Mouse (Mus musculus): ENCODE results near the gene Mrpl16. TPM values are rescaled to one million over a fixed set of nuclear protein-coding genes. Genes with fewer than 3 reads are reported as not detected.

Mrpl16 gene
- total RNA-seq, 2 experiments from 2014 or later = 102 to 104 TPM

DNA sequence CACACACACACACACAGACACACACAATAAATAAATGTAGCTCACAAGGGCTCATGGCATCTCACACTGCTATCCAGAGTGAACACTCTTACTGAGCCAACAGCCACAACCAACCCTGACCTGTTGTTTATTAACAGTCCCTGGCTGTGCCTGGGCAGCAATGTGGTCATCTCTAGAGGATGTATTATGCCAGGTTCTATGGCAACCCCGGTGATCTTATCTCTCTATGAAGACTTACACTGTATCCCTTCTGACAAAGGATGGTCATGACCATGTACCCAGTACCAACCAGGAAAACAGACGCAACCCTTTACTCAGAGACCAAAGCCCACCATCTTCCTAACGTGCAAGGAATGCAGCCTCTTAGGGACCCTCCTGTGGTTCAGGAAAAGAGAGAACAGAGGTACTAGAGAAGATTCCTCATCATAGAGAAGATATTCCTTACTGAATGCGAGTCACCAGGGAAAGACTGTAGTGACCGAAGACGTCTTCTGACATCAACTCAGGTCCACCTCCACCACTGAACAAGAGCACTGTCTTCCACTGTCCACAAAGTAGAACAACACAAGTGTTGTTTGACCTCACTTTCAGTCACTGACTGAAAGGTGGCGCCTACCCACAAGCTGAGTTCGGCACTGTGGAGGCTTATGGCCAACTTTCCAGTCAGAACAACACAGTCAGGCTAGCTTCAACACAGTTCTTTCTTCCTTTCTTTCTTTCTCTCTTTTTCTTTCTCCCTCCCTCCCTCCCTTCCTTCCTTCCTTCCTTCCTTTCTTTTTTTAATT lies 30.5 kb downstream of the Mrpl16 start:
- intact Hi-C loops (cut with DNase I) = no loop called here
- no peak for DNase-seq

DNA sequence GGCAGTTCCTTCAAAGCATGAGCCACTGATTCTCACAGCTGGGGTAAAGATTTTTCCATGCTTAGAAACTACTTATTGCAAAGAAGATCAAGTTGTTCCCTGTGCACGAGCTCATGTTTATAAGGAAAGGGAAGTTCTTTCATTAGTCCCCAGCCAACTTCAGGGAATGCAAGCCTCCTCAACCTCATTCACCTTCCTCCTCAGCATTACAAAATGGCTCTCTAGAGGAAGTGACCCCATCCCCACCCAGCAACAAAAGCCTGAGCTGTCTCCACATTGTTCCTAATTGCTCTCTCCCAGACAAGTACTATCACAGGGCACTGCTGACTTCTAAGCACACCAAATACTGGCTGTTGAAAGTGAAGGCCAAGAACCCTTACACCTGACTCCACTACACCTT lies 34.2 kb downstream of the Mrpl16 start:
- intact Hi-C loops (cut with DNase I) = no loop called here
- DNase-seq = no peak

DNA sequence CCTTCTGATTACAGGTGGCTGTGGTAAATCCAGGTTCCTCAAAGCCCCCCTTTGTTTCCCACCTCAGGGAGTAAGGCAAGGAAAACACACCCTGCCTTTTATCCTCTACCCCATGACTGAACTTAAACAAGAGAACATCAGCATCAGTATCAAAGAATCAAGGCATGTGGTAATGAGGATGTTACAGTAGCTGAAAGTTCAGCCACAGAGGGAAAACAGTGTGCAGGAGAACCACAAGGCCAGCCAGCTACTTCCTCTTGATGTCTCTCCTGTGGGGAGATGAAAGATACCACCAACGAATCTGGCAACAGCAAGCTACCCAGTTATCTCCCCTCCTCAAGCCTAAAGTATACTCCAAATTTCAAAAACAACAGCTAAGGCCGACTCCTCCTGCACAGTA lies 37.1 kb downstream of the Mrpl16 start:
- intact Hi-C loops (cut with DNase I) = no loop called here
- DNase-seq = no peak

DNA sequence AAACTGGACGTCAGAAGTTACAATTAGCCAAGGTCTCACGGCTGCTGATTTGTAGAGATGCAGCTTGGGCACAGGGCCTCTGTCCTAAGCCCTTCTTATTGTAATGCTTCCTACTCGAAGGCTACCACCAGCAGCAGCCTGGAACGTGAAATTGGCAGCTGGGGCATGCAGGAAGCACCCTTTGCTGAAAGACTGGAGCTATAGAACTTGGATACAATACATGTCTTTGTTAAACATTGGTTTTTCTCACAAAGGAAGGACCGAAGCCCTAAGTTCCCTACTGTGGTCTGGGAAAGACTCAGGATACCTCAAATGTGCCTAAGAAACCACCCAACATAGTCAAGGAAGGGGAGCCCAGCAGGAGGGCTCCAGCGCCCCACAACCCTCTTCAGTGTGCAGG lies 37.6 kb downstream of the Mrpl16 start:
- intact Hi-C loops (cut with DNase I) = no loop called here

DNA sequence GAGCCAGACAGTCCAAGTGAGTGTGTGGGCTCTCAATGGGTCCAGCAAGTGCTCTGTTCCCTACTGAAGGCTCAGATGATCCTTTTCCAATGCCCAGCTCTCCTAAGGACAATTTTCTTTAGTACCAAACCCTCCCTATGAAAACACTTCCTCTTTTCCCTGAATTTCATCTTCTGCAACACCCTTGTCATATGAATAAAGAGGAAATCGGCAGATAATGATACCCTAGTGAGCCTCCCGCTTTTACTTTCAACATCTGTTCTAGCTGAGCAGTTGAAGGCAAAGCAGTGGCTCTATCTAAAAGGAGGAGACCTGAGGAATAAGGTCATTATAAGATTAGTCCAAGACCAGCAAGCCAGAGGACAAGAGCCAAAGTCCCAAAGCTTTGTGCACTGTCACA lies 38.3 kb downstream of the Mrpl16 start:
- no peak for DNase-seq
- intact Hi-C loops (cut with DNase I) = no loop called here

More for the DNA sequence above, 37.6 kb downstream of the Mrpl16 start:
- DNase-seq = no peak

DNA sequence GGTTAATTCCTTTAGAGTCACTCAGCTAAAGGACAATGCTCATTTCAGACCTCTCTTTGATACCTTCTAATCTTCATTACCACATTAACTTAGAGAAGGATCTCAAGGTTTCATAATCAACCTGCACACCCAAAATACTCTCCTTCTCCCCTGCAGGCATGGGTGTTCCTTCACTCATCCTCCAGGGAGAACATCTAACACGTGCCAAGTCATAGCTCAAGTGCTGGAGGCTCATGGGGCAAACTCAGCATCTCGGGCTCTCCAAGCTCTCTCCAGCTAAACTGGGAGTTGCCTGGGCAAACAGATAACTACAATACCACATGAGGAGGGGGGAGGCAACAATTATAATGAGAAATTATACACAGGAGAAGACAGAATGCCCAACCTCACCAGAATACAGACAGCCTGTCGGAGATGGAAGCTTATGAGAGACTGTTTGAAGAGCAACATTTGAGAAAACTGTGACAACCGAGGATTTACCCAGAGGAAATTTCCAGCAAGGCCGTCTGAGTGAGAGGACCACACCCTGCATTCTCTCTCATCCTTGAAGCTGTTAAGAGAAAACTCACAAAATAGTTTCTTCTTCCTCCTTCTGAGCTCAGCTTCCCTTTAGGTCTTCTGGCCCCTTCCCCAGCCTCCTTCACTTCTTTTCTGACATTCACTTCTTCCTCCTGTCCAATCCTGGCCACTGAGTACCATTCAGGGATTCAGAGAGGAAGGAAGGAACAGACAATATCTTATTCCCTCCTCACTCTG lies 40.0 kb downstream of the Mrpl16 start:
- no peak for DNase-seq
- intact Hi-C loops (cut with DNase I) = no loop called here

DNA sequence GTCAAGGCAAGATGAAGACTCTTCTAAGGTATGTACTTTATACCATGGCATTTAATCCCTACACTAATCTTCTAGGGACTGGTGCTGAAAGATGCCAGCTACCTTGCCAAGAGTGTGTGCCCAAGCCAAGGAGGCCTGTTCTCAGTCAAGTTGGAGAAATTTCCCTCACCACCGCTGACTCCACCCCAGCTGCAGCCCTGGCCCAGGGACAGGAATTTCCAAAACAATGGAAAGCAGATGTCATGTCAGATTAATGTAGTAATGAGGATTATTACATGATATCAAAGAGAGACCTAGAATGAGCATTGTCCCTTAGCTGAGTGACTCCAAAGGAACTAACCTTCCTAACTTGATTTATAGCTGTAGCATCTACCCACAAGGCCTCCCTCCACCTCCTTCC lies 40.7 kb downstream of the Mrpl16 start:
- DNase-seq = no peak
- intact Hi-C loops (cut with DNase I) = no loop called here

DNA sequence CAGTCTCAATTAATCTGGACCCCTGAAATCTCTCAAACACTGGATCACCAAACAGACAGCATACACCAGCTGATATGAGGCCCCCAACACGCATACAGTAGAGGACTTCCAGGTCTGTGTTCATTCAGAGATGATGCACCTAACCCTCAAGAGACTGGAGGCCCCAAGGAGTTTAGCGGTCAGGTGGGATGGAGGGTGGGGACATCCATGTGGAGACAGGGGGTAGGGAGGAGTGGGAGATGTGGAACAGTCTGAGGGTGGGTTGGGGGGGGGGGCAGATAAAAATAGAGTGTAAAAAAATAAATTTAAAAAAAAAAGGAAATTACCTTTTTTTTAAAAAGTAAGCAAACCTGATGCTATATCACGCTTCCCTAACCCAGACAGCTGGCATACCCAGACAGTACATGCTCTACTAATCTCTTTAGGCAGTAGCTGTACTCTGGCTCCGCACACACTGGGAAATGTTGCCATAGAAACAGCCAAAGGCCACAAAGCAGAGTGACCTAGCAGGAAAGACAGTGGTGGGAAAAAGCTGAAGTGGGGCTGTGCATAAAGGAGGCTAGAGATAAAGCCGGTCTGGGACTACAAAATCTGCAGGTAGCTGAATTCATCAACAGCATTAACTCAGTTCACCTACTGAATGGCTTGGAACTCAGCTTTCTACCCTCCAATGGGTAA lies 41.6 kb downstream of the Mrpl16 start:
- intact Hi-C loops (cut with DNase I) = no loop called here
- no peak for DNase-seq

DNA sequence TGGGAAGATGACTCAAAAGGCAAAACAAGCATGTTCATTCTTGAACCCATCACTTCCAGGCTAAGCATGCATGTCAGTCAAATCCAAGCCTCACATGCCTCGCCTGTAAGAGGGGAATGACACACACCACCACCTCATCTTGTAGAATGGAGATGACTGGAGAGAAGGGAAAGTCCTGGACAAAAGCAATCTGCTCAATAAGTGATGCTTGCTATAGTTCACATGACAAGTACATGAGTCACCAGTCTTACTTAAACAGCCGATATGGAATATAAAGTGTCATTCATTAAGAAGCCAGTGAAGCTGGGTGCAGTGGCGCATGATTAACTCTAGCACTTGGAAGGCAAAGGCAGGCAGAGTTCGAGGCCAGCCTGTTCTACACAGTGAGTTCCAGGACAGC lies 42.9 kb downstream of the Mrpl16 start:
- intact Hi-C loops (cut with DNase I) = no loop called here
- DNase-seq = no peak

DNA sequence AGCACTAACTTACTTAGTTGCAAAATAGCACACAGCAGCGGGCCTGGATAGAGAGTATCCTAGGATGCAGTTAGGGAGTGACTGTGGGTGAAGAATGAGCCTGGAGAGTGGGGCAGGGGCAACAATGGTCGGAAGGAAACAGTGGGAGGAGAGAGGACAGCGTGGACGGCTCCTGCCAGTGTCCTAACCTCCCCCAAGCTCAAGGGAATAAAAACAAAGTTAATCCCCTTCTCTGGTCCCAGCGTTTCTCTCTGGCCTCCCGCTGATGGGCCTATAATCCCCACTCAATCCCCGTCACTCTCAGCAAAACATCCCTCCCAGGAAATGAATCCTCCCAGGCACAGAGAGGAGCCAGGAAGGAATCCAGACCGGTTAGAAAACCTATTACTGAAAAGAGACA lies 43.5 kb downstream of the Mrpl16 start:
- intact Hi-C loops (cut with DNase I) = no loop called here
- peak in 1 of 2 experiments; percentile 23 for DNase-seq

DNA sequence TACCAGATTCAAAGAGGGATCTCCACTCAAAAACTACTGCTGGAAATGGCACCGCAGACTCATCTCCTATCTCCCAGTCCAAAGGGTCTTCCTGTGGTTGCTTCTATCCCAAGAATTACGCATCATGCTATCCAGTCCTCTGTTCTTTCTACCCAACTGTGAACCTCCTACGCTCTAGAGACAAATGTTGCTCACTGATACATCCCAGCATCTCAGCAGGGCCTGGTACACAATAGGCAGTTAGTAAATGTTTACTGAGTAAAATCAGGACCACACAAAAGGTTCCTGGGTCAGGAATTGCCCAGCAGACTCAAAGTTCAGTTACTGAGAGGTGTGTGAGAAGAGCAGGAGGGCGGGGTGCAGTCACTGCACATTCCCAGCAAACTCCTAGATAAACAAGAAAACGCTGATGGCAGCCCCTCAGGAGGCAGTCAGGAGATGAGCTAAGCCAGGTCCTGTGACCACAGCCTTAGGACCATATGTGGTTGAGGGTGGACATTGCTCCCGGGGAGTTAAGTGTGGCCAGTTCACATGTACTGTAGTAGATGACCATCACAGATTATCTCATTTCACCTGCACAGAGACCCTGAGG lies 44.6 kb downstream of the Mrpl16 start:
- intact Hi-C loops (cut with DNase I) = loop anchor here (5.0 kb wide), 1 partner anchor 197 kb away; no protein-coding TSS in a partner anchor
- DNase-seq = no peak

DNA sequence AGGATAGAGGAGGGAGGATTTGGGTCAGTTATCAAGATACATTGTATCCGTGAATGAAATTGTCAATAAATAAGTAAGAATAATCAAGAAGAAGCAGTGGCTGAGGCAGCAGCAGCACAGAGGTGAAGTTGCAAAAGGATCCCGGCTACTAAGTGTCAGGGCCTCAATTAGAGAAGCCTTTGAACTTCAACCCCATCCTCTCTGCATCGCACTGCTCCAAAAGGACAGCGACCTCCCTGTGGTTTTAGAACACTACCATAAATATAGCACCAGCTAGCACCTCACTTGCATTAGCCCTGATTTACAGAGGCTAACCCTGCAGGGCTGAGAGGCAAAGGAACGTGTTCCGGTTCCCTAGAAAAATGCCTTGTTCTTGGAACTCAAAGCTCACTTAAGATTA lies 46.5 kb downstream of the Mrpl16 start:
- no peak for DNase-seq
- intact Hi-C loops (cut with DNase I) = loop anchor here (5.0 kb wide), 1 partner anchor 196 kb away; no protein-coding TSS in a partner anchor

DNA sequence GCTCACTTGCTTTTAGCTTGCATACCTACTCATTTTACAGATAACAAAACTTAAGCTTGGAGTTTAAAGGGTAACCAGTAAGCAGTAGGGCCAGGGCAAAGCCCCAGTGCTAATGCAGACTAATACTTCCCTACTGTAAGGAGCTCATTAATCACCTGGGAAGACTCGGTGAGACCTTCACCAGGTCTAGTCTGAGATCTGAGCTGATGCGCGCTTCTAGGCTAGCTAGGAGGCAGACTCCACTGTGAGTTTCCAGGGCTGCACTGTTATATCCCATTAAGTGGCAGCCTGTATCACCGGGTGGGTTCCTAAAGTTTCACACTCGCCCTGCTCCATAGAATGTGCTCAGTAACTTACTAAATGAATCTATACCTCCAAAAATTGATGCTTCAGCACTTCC lies 47.4 kb downstream of the Mrpl16 start:
- no peak for DNase-seq
- intact Hi-C loops (cut with DNase I) = loop anchor here (5.0 kb wide), 1 partner anchor 195 kb away; no protein-coding TSS in a partner anchor

DNA sequence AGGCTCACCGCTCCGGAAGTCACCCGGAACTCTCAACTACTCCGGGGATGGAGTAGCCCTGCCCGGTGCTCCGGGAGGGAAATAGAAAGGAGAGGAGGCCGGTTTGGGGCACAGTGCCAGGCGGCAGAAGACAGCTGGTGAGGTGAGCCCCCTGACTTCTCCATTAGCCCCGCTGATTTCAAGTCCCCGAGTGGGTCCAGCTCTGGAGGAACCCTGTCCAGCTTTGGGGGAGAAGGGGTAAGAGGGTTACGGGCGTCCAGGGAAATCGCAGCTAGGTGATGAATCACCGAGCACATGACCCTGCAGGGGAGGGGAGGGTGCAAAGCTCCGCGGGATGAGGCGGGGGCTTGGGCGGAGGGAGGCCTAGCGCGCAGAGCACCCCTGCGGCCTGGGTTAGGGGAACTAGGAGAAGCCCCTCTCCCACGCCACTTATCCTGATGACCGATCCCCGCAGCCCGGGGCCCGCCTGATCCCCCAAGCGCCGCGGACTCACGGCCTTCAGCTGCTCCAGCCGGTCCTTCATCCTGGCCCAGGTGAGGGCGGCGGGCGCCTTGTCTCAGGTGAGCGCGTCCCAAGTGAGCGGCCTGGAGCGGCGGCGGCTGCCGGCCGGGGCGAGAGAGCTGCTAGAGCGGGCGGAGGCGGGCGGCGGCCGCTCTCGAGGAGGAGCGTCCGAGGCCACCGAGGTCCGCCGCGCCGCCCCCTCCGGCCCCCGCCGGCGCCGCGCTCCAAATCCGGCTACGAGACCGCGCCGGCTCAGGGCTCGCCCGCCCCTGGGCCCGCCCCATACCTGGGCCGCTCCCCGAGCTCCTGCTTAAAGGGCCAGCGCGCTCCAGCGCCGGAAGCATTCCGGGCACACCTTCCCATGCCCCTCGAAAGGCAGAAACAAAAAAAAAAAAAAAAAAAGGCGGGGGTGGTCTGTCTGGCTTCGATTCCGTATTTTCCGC lies 48.3 kb downstream of the Mrpl16 start:
- peak; percentile 66 to 73 for DNase-seq
- intact Hi-C loops (cut with DNase I) = loop anchor here (5.0 kb wide), 1 partner anchor 194 kb away; no protein-coding TSS in a partner anchor

DNA sequence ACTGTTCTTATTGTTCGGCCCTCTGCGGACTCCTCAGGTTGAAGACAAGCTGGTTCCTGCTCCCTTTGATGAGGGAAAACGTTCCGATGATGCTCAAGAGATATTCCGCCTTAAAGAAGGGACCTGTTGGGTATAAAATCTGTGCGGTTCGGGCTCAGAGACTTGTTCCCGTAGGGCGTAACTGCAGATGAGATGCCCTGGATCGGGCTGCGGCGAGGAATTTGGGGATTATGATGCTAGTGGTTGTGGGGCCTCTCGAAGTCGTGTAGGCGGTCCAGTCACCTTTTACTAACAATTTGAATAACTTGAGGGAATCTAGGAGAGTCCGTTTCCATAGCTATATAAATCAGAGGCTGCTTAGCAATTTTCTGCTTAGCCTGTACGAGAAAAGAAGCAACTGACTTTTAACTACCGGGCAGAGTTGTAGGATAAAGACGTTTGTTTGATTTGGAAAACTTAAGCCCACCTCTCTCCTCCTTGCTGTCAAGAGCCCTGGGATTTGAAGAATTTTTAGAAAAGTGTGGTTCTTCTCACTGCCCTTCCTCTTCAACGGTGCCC lies 49.0 kb downstream of the Mrpl16 start, which contains the start of gene Stx3:
TSS of gene Stx3 (minus strand) at position 261 of the 558 bp plus-strand sequence.
- DNase-seq = no peak
- intact Hi-C loops (cut with DNase I) = loop anchor here (5.0 kb wide), 1 partner anchor 193 kb away; no protein-coding TSS in a partner anchor

DNA sequence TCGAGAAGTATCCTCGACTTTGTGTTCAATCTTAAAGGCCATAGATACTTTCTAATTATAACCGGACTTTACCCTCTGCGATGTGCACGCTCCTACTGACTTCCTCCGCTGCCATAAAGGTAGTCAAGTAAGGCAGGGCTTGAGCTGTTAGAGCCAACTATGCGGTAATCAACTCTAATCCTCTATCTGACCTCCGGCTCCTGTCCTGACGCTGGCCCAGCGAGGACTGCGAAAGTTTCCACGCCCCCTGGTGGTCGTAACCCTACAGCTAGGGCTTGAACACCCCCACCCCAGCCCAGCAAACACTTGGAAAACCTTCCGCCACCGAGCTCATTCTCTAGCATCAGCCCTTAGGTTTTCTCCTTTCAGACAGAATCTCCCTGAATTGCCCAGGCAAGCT lies 49.6 kb downstream of the Mrpl16 start:
- intact Hi-C loops (cut with DNase I) = loop anchor here (1.0 to 5.0 kb wide), 2 partner anchors 42 to 193 kb away; no protein-coding TSS in a partner anchor

DNA sequence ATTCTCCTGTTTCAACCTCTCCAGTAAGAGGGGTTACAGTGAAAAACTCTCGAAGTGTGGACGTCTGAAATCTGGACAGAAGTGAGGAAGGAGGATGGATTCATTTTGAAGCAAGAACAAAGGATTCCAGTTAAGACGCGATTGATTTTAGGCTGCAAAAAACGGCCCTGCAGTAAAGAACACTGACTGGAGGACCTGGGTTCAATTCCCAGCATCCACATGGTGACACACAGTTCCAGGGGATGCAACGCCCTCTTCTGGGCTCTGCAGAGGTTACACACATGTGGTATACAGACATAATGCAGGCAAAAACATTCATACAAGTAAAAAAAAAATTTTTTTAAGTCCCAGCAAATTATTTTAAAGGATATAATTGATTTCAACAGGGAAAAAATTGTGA lies 50.0 kb downstream of the Mrpl16 start:
- DNase-seq = no peak
- intact Hi-C loops (cut with DNase I) = loop anchor here (1.0 kb wide), 1 partner anchor 43 kb away; no protein-coding TSS in a partner anchor

More for the DNA sequence above, 49.6 kb downstream of the Mrpl16 start:
- peak; percentile 82 to 88 for DNase-seq

DNA sequence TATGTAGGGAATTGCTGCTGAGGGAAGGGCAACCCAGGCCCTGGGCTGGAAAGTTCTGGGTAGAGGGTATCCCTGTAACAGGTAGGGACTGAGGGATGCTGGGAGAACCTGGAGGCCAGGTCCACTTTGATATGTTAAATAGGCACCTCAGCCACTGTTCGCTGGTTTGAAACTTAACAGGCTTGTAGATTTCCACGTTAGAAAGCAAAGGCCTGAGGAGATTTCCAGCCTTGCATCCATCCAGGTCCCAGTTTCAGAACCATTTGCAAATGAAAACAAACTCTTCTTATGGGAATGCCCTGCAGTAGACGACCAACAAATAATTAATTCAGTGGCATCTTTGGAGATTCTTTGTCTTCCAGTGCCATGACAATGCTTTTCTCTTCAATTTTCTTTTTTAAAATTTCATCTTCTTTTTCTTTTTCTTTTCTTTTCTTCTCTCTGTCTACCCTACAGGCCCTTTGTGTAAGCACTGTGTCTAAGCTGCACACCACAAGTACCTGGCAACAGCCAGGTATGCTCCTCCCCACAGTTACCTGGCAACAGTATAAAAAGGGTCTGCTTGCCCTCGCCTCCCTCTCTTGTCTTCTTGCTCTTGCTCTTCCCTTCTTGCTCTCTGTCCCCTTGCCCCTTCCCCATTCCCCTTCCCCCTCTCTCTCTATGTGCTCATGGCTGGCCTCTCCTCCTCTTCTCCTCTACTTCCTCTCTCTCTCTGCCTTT lies 53.3 kb downstream of the Mrpl16 start:
- intact Hi-C loops (cut with DNase I) = loop anchor here (2.0 kb wide), 1 partner anchor 87 kb away; no protein-coding TSS in a partner anchor
- no peak for DNase-seq

Measured in heart, postnatal 36 days (tissue).